In genomic region chr10:77434457-77435151, GRCm38 (mm10) we compare ENCODE assay signal across 8 mouse cellular contexts. TPM values are rescaled to one million over a fixed set of nuclear protein-coding genes. Genes with fewer than 3 reads are reported as not detected.
DNase-seq lines count a peak whose midpoint lies in the region; ATAC-seq and TF ChIP-seq lines count a peak whose summit lies in the region.

No protein-coding gene starts in this region.

- no peaks in the 10 kb centered on the region for H3K9me3 ChIP-seq in forebrain, embryonic 11.5 days (ENCODE audit: control insufficient read depth, low read length)
- no peaks in the 10 kb centered on the region for H3K9me3 ChIP-seq in forebrain, embryonic 10.5 days
- H3K9me3 ChIP-seq in intestine, postnatal 0 days (ENCODE audit: control insufficient read depth), result no peaks in the 10 kb centered on the region

- TF ChIP-seq EP300 in heart, adult 2 months (IDR thresholded peaks at IDR 0.05; ENCODE audit: insufficient read depth, low read depth, low read length), result peak; percentile 52; the same call in 1 of the 2 replicates

- peak; percentile 48 for DNase-seq in forebrain, embryonic 11.5 days (ENCODE audit: low spot score)
- DNase-seq in forebrain, embryonic 10.5 days (ENCODE audit: extremely low spot score, low spot score), result no peak
- DNase-seq in cerebellum, postnatal 25 days, result peak; percentile 67 to 73
- DNase-seq in heart, adult 2 months, result peak; percentile 65 to 73
- peak; percentile 84 to 92 for DNase-seq in left cerebral cortex, postnatal 14 days (ENCODE audit: low spot score in 2 of 2)
- peak; percentile 50 for DNase-seq in right cerebral cortex, postnatal 4 days
- no peak for DNase-seq in spleen, postnatal 14 days (ENCODE audit: low spot score in 2 of 2)

- no peak overlapping the region for H3K27ac ChIP-seq in forebrain, embryonic 11.5 days (ENCODE audit: low read depth, low read length)
- no peak overlapping the region for H3K27ac ChIP-seq in forebrain, embryonic 10.5 days
- H3K27ac ChIP-seq in heart, adult 2 months, result peak overlapping the region; percentile 90
- no peak overlapping the region for H3K27ac ChIP-seq in intestine, postnatal 0 days (ENCODE audit: low read depth, low read length)

- TF ChIP-seq CTCF in heart, adult 2 months (IDR thresholded peaks at IDR 0.05), result no peak
- no peak for TF ChIP-seq CTCF in intestine, postnatal 0 days (IDR thresholded peaks at IDR 0.05; ENCODE audit: low read depth)

- intact Hi-C loops in heart, adult 2 months (cut with DNase I), result loop anchor here (1.0 to 5.0 kb wide), 3 partner anchors 36 to 152 kb away; no protein-coding TSS in a partner anchor
- intact Hi-C loops in left cerebral cortex, postnatal 14 days (cut with DNase I), result loop anchor here (5.0 to 10.0 kb wide), 2 partner anchors 53 to 230 kb away; no protein-coding TSS in a partner anchor

- no peaks in the 10 kb centered on the region for H3K36me3 ChIP-seq in forebrain, embryonic 11.5 days (ENCODE audit: control insufficient read depth, insufficient read depth, low read length)
- no peaks in the 10 kb centered on the region for H3K36me3 ChIP-seq in forebrain, embryonic 10.5 days (replicated peaks)
- H3K36me3 ChIP-seq in heart, adult 2 months (ENCODE audit: control insufficient read depth, insufficient read depth, low read length), result no peaks in the 10 kb centered on the region
- H3K36me3 ChIP-seq in intestine, postnatal 0 days (ENCODE audit: control insufficient read depth, insufficient read depth), result no peaks in the 10 kb centered on the region

- H3K4me1 ChIP-seq in forebrain, embryonic 11.5 days (replicated peaks; ENCODE audit: control insufficient read depth, insufficient read depth, low read length), result peaks cover 5% of the 10 kb centered on the region; the same call in 1 of the 2 replicates
- H3K4me1 ChIP-seq in forebrain, embryonic 10.5 days, result peaks cover 17% of the 10 kb centered on the region
- peaks cover 19% of the 10 kb centered on the region for H3K4me1 ChIP-seq in heart, adult 2 months (ENCODE audit: control insufficient read depth, insufficient read depth, low read length)
- no peaks in the 10 kb centered on the region for H3K4me1 ChIP-seq in intestine, postnatal 0 days (replicated peaks; ENCODE audit: control insufficient read depth, insufficient read depth, low read length)

- H3K79me2 ChIP-seq in heart, adult 2 months (replicated peaks; ENCODE audit: control insufficient read depth, insufficient read depth, low read length), result no peaks in the 10 kb centered on the region

- no peak overlapping the region for H3K9ac ChIP-seq in forebrain, embryonic 11.5 days (ENCODE audit: low read length)
- peak overlapping the region; percentile 31 for H3K9ac ChIP-seq in heart, adult 2 months (ENCODE audit: low read depth, low read length)
- H3K9ac ChIP-seq in intestine, postnatal 0 days (ENCODE audit: low read depth, low read length), result no peak overlapping the region

- 64% methylated on average over 18 of the region's 18 CpGs for WGBS in forebrain, embryonic 11.5 days
- 67% methylated on average over 18 of the region's 18 CpGs for WGBS in forebrain, embryonic 10.5 days
- 9% methylated on average over 18 of the region's 18 CpGs for WGBS in heart, adult 2 months
- WGBS in intestine, postnatal 0 days, result 55% methylated on average over 18 of the region's 18 CpGs

- no peaks in the 10 kb centered on the region for H3K27me3 ChIP-seq in forebrain, embryonic 11.5 days (ENCODE audit: control insufficient read depth, insufficient read depth, low read length)
- no peaks in the 10 kb centered on the region for H3K27me3 ChIP-seq in forebrain, embryonic 10.5 days (ENCODE audit: poor library complexity, severe bottlenecking)
- no peaks in the 10 kb centered on the region for H3K27me3 ChIP-seq in heart, adult 2 months (ENCODE audit: control insufficient read depth, insufficient read depth, low read length)
- no peaks in the 10 kb centered on the region for H3K27me3 ChIP-seq in intestine, postnatal 0 days (replicated peaks; ENCODE audit: control insufficient read depth, insufficient read depth, low read length)

- H3K4me3 ChIP-seq in forebrain, embryonic 11.5 days (ENCODE audit: low read depth, low read length), result no peak overlapping the region
- H3K4me3 ChIP-seq in forebrain, embryonic 10.5 days, result no peak overlapping the region
- peak overlapping the region; percentile 15; the same call in 1 of the 2 replicates for H3K4me3 ChIP-seq in heart, adult 2 months
- no peak overlapping the region for H3K4me3 ChIP-seq in intestine, postnatal 0 days (ENCODE audit: low read depth, low read length)

- H3K4me2 ChIP-seq in forebrain, embryonic 11.5 days (ENCODE audit: low read depth, low read length, severe bottlenecking), result no peak overlapping the region
- H3K4me2 ChIP-seq in intestine, postnatal 0 days (replicated peaks; ENCODE audit: low read depth), result peak overlapping the region; percentile 3; the same call in 1 of the 2 replicates

- TF ChIP-seq POLR2A in heart, adult 2 months (IDR thresholded peaks at IDR 0.05; ENCODE audit: insufficient read depth, low read depth, low read length), result no peak; the same call in 1 of the 2 replicates

- no peak for ATAC-seq in forebrain, embryonic 11.5 days (replicated peaks; ENCODE audit: low FRiP score)
- no peak for ATAC-seq in intestine, postnatal 0 days

RNA-seq across cellular contexts. Expression of gene Adarb1, which starts 16.5 kb away (rescaled TPM):
- polyA plus RNA-seq in forebrain, embryonic 11.5 days (2014; fragmentation: Nextera tagmentation; extraction: Ambion mirVana), result 6.2 TPM in 2 replicates
- 6.3 and 7.1 TPM in 2 replicates for polyA plus RNA-seq in forebrain, embryonic 10.5 days (2016; fragmentation: Nextera tagmentation; extraction: Ambion mirVana)
- total RNA-seq in heart, adult 2 months (2021), result 10 to 100 TPM; 17.1 to 17.2 TPM
- 11.4 and 17.2 TPM in 2 replicates for polyA plus RNA-seq in heart, adult 2 months (2012; rRNA removed)
- polyA plus RNA-seq in intestine, postnatal 0 days (2015; fragmentation: Nextera tagmentation; extraction: Ambion mirVana), result 1.4 and 1.5 TPM in 2 replicates
- total RNA-seq in left cerebral cortex, postnatal 14 days (2021), result 100 to 1,000 TPM; 118 to 121 TPM

Comparison
In these comparisons a context has a peak if more than half of its experiments do, and no peak if none do; other contexts are left out.
1. DNase-seq: peak in forebrain, embryonic 11.5 days (single experiment), cerebellum, postnatal 25 days (2 of 2), heart, adult 2 months (2 of 2), left cerebral cortex, postnatal 14 days (2 of 2) and right cerebral cortex, postnatal 4 days (single experiment); none in forebrain, embryonic 10.5 days (single experiment) and spleen, postnatal 14 days (0 of 2).